Mouse (Mus musculus) kidney, adult 8-10 months (tissue): ENCODE measurements around the gene Zfp467.
A peak's percentile ranks its signal among the peaks of the same experiment; 100 is the strongest.

Source experiments
- DNase-seq, 2 experiments: peaks; one replicate each; pipeline ENCODE4 v3.0.0; 2022

Gene Zfp467

GRCm38 (mm10) chr6:48445181-48446101 is at the start of gene Zfp467:
Zfp467 (minus strand) TSS chr6:48445825.
- DNase-seq: peak; percentile 73 to 78

GRCm38 (mm10) chr6:48493136-48493730 is 47.6 kb upstream of the Zfp467 start:
- peak; percentile 60 to 72 for DNase-seq

DNA sequence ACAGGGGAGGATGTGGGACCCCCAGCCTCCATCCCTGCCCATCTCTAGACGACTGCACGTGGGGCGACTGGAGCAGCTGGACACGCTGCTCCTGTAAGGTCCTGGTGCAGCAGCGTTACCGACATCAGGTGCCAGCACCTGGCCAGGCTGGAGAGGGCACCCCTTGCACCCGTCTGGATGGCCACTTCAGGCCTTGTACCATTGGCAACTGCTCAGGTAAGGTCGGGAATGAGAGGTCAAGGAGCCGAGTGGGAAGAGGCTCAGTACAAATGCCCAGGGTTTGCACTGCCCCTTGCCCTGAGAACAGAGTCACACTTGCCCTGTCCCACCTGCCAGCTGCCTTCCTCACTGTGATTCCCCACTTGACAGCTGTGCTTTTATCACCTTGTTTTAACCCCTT is 45.7 kb upstream of the Zfp467 start:
- DNase-seq: no peak

GRCm38 (mm10) chr6:48489741-48490140 is 44.1 kb upstream of the Zfp467 start:
- DNase-seq: no peak

- DNase-seq: no peak
Observed at GRCm38 (mm10) chr6:48487747-48488725, 42.4 kb upstream of the Zfp467 start.

GRCm38 (mm10) chr6:48482501-48482900 is 36.9 kb upstream of the Zfp467 start:
- no peak for DNase-seq

- DNase-seq: peak; percentile 33 to 35
Observed at GRCm38 (mm10) chr6:48478446-48478845, 32.8 kb upstream of the Zfp467 start.

GRCm38 (mm10) chr6:48470739-48471138 is 25.1 kb upstream of the Zfp467 start:
- no peak for DNase-seq

DNA sequence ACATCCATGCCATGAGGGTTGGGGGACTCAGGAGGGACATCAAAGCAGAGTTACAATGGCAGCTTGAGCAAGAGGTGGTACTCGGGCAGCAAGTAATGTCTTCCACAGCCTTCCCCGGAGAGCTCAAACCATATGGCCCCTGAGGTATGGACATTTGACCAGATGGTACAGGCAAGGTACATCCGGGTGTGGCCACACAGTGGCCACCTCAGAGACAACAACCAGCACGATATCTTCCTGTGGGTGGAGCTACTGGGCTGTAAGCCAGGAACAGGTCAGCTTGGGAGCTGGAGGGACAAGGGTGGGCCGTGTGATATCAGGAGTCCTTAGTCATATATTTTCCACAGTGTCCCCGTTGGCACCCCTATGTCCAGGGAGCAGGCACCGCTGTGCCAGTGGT is 21.9 kb upstream of the Zfp467 start:
- DNase-seq: no peak

DNA sequence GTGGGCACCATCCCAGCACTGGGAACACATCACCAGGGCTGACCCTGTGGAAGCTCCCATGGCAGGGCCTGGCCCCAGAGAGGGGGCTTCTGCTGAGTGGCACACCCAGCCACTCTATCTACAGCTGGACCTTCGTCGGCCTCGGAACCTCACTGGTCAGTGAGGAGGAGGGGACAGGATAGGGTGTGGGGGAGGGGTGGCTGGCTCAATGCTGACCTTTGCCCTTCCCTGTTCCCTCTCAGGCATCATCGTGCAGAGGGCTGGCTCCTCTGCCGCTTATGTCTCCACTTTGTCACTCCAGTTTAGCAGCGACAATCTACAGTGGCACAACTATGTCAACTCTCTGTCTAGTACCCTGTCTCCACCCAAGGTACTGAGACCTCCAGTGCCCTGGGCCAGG is 21.1 kb upstream of the Zfp467 start:
- peak in 1 of 2 experiments; percentile 21 for DNase-seq

DNA sequence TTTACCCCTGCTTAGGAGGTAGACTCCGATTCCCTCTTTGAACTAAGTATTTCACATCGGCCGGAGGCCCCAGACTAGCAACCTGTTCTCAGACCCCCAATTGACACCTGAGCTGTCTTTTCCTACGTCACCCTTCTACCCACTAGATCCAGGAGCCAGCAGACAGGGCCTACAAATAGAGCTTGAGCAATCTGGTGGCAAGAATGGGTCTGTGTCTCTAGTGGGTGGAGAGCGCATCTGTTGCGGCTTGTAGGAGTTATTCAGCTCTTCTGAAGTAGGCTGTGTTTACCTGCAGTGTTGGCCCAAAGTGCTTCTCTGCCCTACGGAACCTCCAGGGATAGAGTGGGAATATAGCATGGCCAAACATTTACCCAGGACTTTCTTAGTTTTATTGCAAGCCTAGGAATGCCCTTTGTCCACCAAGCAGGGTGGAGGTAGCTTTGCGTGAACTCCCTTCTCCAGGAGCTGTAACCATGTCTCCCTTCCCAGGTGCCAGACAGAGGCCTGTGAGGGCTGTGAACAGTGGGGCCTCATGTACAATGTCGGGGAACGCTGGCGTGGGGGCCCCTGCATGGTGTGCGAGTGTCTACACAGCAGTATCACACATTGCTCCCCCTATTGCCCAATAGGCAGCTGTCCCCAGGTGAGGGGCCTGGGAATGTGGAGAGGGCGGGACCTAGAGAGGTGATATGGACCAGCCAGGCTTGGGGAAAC is 19.5 kb upstream of the Zfp467 start:
- peak in 1 of 2 experiments; percentile 35 for DNase-seq

GRCm38 (mm10) chr6:48452771-48453170 is 7.1 kb upstream of the Zfp467 start:
- DNase-seq: peak in 1 of 2 experiments; percentile 53

GRCm38 (mm10) chr6:48452151-48452550 is 6.5 kb upstream of the Zfp467 start:
- DNase-seq: no peak

DNA sequence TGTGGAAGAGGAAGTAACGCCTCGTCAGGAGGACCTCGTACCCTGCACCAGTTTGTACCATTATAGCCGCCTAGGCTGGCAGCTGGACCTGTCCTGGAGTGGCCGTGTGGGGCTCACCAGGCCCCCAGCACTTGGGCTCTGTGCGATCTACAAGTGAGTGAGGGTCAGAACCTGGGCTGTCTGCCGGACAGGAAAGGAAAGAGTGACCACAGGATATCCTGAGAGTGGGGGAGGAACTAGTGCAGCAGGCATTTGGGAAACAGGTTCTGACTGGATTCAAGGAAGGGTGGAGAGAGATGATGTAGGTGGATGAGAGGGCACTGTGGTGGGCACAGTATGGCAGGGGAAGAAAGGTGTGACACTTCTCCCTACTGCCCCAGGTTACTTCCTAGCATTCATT is 2.9 kb upstream of the Zfp467 start:
- DNase-seq: no peak

GRCm38 (mm10) chr6:48447929-48448328 is 2.3 kb upstream of the Zfp467 start, which contains the start of gene Sspo:
Sspo (plus strand) TSS chr6:48448229.
- DNase-seq: no peak

- no peak for DNase-seq
Observed at GRCm38 (mm10) chr6:48446896-48447295, 1.3 kb upstream of the Zfp467 start.

DNA sequence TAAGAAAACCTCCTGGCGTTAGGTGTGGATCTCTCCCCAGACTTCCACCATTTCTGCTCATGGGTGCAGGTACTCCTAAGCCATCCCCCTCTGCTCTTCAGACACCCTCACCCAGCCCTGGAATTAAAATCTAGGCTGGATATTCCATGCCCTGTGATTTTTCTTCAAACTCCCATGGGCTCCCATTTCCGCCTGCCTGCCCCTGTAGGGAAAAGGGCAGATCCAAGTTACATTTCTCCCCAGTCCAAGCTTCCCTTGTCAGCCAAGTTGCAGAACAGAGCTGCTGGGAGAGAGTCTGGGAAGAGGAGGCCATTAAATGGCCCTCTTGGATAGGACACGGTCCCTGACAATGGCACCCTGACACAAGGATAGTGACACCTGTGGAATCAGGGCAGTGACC is 631 bp upstream of the Zfp467 start:
- DNase-seq: no peak

DNA sequence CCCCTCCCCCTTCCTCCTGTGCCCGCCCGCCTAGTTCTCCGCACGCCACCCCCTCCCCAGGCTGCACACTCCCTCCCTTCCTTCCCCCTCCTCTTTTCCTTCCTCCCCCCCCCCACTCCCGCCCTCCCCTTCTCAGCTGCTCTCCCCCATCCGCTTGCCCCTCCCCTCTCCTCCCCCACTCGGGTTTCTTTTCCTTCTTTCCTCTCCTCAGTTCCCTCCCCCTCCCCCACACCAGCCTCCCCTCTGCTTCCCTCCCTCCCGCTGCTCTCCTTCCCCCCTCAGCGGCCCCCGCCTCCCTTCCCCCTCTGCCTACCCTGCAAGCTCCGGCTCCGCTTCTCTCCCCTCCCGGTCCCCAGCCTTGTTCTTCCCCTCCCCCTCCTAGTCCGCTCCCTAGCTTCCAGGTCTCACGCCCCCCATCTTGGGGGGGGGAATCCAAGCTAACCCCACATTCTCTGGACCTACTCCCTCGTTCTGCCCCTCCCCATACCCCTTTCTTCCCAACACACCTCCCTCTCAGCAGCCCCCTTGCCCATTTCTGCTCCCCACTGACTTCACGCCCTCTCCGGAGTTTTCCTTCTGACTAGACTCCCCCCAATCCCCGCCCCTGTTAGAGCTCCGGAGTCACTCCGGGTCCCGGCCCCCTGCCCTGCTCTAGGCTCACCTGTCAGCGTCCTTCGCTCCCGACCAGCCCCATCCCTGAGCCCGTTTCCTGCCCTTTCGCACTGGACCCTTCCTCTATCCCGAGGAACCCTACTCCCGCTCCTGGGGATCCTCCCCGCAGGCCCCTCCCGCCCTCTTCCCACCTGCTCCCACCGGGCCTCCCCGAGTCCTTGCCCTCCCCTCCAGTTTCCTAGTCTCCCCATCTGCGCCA is 1.1 kb downstream of the Zfp467 start:
- peak in 1 of 2 experiments; percentile 87 for DNase-seq

DNA sequence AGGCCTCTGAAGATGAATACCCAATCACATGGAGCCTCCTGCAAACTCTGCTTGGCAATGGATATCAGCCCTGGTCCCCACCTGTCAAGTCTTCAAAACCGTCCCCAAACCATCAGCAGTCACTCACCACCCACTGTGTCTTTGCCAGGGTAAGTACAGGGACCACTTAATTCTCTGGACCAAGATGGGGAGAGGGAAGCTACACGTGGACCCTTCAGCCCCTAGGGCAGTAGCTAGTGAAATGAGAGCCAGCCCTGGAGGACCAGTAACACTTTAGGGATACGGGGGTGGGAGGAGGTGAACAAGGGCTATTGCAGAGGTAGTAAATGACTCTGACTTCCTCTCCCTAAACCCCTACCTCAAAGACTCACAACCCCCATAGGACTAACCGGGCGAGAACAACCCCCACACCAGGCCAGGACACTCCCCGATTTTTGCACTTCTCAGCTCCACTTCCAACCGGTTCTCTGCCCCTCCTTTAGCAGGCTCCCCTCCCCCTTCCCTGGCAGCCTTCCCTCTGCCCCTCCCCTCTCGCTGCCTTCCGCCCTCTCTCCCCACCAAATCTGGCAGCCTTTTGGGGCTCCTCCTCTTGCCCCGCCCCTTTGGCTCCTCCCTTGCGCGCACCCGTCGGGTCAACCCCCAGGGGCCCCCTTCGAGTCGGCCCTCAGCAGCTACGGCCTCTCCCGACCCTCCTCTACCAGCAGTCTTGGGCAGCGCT is 1.9 kb downstream of the Zfp467 start:
- DNase-seq: peak; percentile 97 to 98

GRCm38 (mm10) chr6:48440306-48441014 is 5.2 kb downstream of the Zfp467 start:
- DNase-seq: peak in 1 of 2 experiments; percentile 42
